Mouse (Mus musculus) heart, postnatal 36 days (tissue): ENCODE data around the gene Crabp2. TPM values are rescaled to one million over a fixed set of nuclear protein-coding genes. Genes with fewer than 3 reads are reported as not detected.

Source experiments
- total RNA-seq, 2 experiments: library from RNA; stranded (reverse); gene quantifications; 2 replicates each; pipeline ENCODE4 v1.2.3; 2021

Crabp2 gene
- total RNA-seq, 2 experiments from 2014 or later: not detected

Other genes with a start within 250 kb of the Crabp2 start
- under 1 TPM; 0.14 to 0.28 TPM for gene Lrrc71, start 200.0 kb upstream of the Crabp2 start, total RNA-seq
- under 1 TPM; 0.16 to 0.19 TPM for gene Ntrk1, start 153.5 kb upstream of the Crabp2 start, total RNA-seq
- gene Insrr, start 151.7 kb upstream of the Crabp2 start, total RNA-seq: under 1 TPM in 1 of 2 experiments, not detected in 1; 0.08 TPM
- 10 to 100 TPM; 19.5 to 22.5 TPM for gene Pear1, start 124.4 kb upstream of the Crabp2 start, total RNA-seq
- under 1 TPM in 1 of 2 experiments, not detected in 1; 0.08 TPM for gene Sh2d2a, start 101.9 kb upstream of the Crabp2 start, total RNA-seq
- 10 to 100 TPM; 47.5 to 51.6 TPM for gene Prcc, start 63.1 kb upstream of the Crabp2 start, total RNA-seq
- 100 to 1,000 TPM; 106 to 115 TPM for gene Hdgf, start 42.3 kb upstream of the Crabp2 start, total RNA-seq
- gene Mrpl24, start 29.2 kb upstream of the Crabp2 start, total RNA-seq: 10 to 100 TPM; 69.5 to 75.1 TPM
- 10 to 100 TPM; 10.2 to 12.3 TPM for gene Isg20l2, start 18.4 kb upstream of the Crabp2 start, total RNA-seq
- 1 to 10 TPM; 4.8 to 5.2 TPM for gene Rrnad1, start 17.9 kb upstream of the Crabp2 start, total RNA-seq
- gene Nes, start 22.4 kb downstream of the Crabp2 start, total RNA-seq: 10 to 100 TPM; 18.7 to 22.7 TPM
- under 1 TPM in 1 of 2 experiments, not detected in 1; 0.19 TPM for gene Bcan, start 51.6 kb downstream of the Crabp2 start, total RNA-seq
- gene Hapln2, start 78.9 kb downstream of the Crabp2 start, total RNA-seq: not detected
- 10 to 100 TPM in 1 of 2 experiments, 1 to 10 TPM in 1; 8.2 to 10.3 TPM for gene Gpatch4, start 94.4 kb downstream of the Crabp2 start, total RNA-seq
- 10 to 100 TPM; 73.9 to 75.5 TPM for gene Naxe, start 109.8 kb downstream of the Crabp2 start, total RNA-seq
- not detected for gene Ttc24, start 129.6 kb downstream of the Crabp2 start, total RNA-seq
- gene Iqgap3, start 133.3 kb downstream of the Crabp2 start, total RNA-seq: under 1 TPM; 0.76 to 0.94 TPM
- 100 to 1,000 TPM; 123 to 138 TPM for gene Mef2d, start 193.7 kb downstream of the Crabp2 start, total RNA-seq